Mouse (Mus musculus): ENCODE data around the gene H2-Q4.
"Not testable (repeated sequence)": the region's sequence is repeated elsewhere in the genome, so short reads cannot be mapped to it uniquely, and the experiment has no call there.

The H2-Q4 gene

DNA sequence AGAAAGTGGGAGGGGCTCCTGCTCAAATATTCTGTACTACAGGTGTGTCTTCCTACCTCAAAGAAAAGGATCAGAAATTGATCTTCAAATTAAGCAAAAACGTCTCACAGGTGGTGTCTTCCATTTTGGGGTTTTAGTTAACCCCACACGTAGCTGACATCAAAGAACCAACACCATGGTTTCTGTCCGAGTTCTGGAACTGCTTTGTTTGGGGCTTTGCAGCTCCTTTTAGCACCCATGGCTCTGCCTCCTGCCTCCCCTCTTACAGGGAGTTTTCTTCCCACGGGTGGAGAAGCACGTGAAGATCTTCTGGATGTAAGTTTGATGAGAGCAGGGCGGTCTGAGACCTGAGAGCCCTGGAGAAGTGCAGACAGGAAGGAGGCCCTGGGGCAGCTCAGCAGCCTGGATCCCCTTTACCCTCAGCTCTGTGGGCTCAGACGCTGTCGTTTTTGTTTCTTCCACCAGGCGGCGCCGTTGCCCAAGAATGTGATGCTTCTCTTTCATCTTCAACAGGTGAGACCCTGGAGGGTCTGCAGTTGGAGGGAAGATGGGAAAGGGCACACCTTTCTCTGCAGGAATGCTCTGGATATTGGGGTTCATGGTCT, 40.9 kb downstream of the H2-Q4 start:
- peak; percentile 39 for DNase-seq (ENCODE audit: low read depth)

DNA sequence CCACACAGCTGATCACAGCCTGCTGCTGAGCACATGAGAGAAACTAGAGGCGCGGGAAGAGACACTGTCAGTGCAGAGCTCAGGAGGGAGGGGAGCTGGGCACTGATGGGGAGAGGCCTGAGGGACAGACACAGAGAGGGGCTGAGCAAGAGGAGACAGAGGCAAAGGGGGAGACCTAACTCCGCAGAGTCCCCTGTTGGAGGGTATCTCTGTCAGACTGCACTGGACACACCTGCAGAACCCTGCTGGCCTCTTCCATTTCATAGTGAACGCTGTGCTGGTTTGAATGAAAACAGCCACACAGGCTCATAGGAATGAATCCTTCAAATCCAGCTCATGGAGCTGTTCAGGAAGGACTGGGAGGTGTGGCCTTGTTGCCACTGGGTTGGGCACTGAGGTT, 41.9 kb downstream of the H2-Q4 start:
- not testable (repeated sequence) for DNase-seq (ENCODE audit: low read depth)

GRCm38 (mm10) chr17:35422360-35422759, 42.9 kb downstream of the H2-Q4 start:
- DNase-seq (ENCODE audit: low read depth), result not testable (repeated sequence)

DNA sequence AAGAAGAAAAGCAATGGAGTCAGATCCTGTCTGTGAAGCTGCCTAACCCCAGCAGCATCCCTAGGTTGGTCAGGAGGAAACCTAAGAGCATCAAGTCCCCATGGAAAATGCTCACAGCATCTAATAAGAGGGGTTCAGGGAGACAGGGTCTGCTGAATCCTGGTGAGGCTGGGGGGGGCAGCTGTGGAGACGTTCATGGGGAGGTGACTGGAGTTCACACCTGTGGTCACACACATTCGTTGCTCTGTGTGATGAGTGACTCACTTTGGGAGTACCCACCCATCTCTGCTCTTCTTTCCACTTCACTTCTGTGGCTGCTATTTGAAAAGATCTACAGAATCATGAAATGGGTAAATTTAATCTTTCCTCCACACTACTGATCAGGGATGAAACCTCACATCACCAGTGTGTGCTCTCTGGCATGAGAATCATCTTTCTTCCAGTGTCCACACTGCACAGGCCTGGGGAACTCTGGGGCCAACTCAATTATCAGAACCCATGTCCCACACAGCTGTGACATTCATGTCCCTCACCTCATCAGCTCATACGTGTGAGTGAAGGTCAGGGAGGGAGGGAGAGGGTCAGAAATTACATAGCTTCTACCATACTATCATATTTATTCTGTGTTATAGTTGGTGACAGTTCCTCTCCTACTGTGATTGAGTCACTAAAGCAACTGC, 43.9 kb downstream of the H2-Q4 start:
- not testable (repeated sequence) for DNase-seq (ENCODE audit: low read depth)

DNA sequence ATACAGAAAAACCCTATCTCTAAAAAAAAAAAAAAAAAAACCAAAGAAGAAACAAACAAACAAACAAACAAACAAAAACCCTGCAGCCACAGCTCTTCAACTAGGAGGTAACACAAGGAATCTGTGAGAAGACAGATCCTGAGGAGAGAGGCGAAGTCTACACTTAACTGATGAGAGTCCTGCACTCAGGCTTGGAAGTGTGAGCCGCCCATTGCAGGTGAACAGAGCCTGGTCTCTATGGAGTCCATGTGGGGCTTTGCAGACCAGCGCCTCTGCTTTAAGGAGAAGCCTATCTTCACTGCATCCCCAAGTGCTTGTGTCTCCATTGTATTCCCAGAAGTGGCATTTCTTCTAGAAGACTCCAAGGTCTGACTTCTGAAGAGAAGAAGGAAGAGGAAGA, 44.7 kb downstream of the H2-Q4 start:
- DNase-seq (ENCODE audit: low read depth), result not testable (repeated sequence)

DNA sequence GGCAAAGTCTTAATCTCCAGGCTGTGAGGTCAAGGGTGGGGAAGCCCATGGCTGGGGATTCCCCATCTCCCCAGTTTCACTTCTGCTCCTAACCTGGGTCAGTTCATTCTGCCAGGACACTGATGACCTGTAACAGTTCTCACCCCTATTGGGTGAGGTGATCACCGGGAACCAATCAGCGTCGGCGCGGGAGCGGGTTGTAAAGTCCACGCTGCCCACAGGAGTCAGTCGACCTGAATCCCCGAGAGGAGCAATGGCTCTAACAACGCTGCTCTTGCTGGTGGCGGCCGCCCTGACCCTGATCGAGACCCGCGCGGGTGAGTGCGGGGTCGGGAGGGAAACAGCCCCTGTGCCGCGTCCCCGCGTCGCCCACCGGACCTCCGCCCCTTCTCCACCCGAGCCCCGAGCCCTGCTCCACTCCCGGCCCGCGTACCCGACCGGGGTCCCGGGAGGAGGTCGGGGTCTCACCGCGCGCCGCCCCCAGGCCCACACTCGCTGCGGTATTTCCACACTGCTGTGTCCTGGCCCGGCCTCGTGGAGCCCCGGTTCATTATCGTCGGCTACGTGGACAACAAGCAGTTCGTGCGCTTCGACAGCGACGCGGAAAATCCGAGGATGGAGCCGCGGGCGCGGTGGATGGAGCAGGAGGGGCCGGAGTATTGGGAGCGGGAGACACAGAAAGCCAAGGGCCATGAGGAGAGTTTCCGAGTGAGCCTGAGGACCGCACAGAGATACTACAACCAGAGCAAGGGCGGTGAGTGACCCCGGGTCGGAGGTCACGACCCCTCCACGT, 45.4 kb downstream of the H2-Q4 start, which contains the start of gene H2-Q6:
Gene H2-Q6, plus strand, starts transcription at position 227 of the 793 bp plus-strand sequence.
- not testable (repeated sequence) for DNase-seq (ENCODE audit: low read depth)

DNA sequence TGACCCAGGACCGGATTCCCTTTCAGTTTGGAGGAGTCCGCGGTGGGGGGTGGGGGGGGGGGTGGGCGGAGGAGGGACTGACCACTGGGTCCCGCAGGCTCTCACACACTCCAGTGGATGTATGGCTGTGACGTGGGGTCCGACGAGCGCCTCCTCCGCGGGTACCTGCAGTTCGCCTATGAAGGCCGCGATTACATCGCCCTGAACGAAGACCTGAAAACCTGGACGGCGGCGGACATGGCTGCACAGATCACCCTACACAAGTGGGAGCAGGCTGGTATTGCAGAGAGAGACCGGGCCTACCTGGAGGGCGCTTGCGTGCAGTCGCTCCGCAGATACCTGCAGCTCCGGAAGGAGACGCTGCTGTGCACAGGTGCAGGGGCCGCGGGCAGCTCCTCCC, 46.1 kb downstream of the H2-Q4 start:
- DNase-seq (ENCODE audit: low read depth), result not testable (repeated sequence)

GRCm38 (mm10) chr17:35428883-35429282, 49.5 kb downstream of the H2-Q4 start:
- DNase-seq (ENCODE audit: low read depth), result not testable (repeated sequence)

- not testable (repeated sequence) for DNase-seq (ENCODE audit: low read depth)
Measured at GRCm38 (mm10) chr17:35430671-35431070, 51.3 kb downstream of the H2-Q4 start.

DNA sequence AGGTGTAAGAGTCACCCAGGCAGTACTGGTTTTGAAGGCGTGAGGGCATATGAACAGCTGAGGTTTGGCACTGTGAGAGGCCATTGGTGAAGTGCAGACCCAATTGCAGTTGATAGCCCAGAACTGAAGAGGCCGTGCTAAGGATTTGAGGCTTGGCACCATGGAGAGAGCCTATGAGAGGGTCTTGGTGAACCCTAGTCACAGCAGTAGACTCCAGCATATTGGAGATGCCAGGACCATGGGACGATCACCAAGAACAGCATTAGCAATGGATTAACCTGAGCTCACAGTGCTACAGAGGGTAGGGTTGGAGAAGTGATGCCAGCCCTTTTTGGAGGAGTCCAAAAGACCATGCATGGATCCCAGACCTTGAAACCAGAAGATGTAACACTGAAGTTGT, 52.8 kb downstream of the H2-Q4 start:
- not testable (repeated sequence) for DNase-seq (ENCODE audit: low read depth)

- not testable (repeated sequence) for DNase-seq (ENCODE audit: low read depth)
Measured at GRCm38 (mm10) chr17:35434836-35435235, 55.4 kb downstream of the H2-Q4 start.
